Mouse (Mus musculus) E14TG2a.4 (cell line): ENCODE measurements around the gene Trp53inp2.

Source experiments
- CTCF ChIP-seq: conservative IDR thresholded peaks from 2 replicates; pipeline ENCODE4 v1.5.1; 2014; ENCODE audit warnings: low read length
- NANOG ChIP-seq: IDR thresholded peaks from 2 replicates; pipeline ENCODE4 v1.6.1; 2014; ENCODE audit warnings: borderline replicate concordance, low read length, mixed read lengths
- POU5F1 ChIP-seq: IDR thresholded peaks from 2 replicates; pipeline ENCODE4 v1.6.1; 2014; ENCODE audit warnings: low read length, borderline replicate concordance

DNA sequence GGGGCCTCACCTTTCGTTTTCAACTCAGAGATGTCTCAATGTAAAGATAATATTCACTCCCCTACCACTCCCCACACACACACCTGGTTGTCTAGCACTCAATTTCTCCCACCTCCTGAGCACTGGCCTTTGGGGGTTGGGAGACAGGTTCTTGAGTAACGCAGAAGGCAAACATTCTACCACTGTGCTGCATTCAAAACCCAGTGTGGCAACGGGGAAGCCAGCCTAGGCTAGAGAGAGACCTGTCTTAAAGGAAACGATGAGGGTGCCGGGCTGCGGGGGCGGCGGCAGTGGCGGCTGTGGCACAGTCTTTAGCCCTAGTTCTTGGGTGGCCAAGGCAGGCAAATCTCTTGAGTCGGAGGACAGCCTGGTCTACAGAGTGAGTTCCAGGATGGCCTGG is 4.7 kb upstream of the Trp53inp2 start:
- TF ChIP-seq CTCF (no peak), NANOG (no peak), POU5F1 (no peak)
